ENCODE assay signal across 13 mouse cellular contexts in the genomic region with DNA sequence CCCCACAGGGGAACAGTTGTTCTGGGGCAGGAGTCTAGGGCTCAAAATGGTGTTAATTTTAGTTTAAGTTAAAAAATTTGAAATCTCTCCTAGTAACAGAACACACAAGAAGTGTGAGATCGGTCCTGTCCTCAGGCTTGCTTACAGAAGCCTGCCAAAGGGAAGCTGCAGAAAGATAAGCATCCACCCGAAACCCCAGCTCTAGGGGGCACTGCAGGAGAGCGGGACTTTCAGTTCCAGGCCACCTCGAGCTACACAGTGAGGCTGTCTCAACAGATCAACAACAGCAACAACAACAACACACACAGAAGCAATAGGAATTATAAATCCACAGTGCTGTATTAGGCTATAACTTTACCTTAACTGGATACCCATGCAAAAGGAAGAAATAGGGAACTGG. TPM values are rescaled to one million over a fixed set of nuclear protein-coding genes. Genes with fewer than 3 reads are reported as not detected.
DNase-seq lines count a peak whose midpoint lies in the region; ATAC-seq and TF ChIP-seq lines count a peak whose summit lies in the region.
"Had no signal": no experiment of that assay in that cellular context is flagged by ENCODE, and none has a peak within 500 bp of the region (broad histone marks: within the 10 kb centered on the region; RNA-seq: fewer than 3 reads in every experiment).

No protein-coding gene starts in this region.

- 70% methylated on average over 4 of the region's 4 CpGs for WGBS in heart, postnatal 0 days

- no peak overlapping the region for H3K27ac ChIP-seq in heart, postnatal 0 days (ENCODE audit: low read depth)
- H3K27ac ChIP-seq: lung, embryonic 15.5 days had no signal

- H3K27me3 ChIP-seq in heart, postnatal 0 days (ENCODE audit: control insufficient read depth, insufficient read depth, low read length): no peaks in the 10 kb centered on the region
- H3K27me3 ChIP-seq: lung, embryonic 15.5 days had no signal

- no peak overlapping the region for H3K4me3 ChIP-seq in heart, postnatal 0 days (ENCODE audit: low read depth, low read length)
- H3K4me3 ChIP-seq: lung, embryonic 15.5 days had no signal

- no peak overlapping the region for H3K9ac ChIP-seq in heart, postnatal 0 days (replicated peaks; ENCODE audit: low read depth, low read length)
- H3K9ac ChIP-seq: lung, embryonic 15.5 days had no signal

- no peak overlapping the region for H3K4me2 ChIP-seq in heart, postnatal 0 days (ENCODE audit: low read depth, low read length)
- H3K4me2 ChIP-seq: lung, embryonic 15.5 days had no signal

- no peak for ATAC-seq in heart, postnatal 0 days (ENCODE audit: insufficient read depth, low read depth)
- ATAC-seq in erythroid progenitor cell, adult 5-6 weeks (replicated peaks; ENCODE audit: low FRiP score, poor library complexity, severe bottlenecking): no peak
- ATAC-seq: activated CD4-positive, CD25-positive, alpha-beta regulatory T cell, adult 4 months had no signal

- no peaks in the 10 kb centered on the region for H3K9me3 ChIP-seq in heart, postnatal 0 days (replicated peaks; ENCODE audit: control insufficient read depth, low read length)
- H3K9me3 ChIP-seq: lung, embryonic 15.5 days had no signal

- TF ChIP-seq CTCF in heart, postnatal 0 days (IDR thresholded peaks at IDR 0.05; ENCODE audit: low read depth): peak; percentile 1; the same call in 1 of the 2 replicates

- no peak for TF ChIP-seq EP300 in heart, postnatal 0 days (IDR thresholded peaks at IDR 0.05; ENCODE audit: low read depth)

- peaks cover 70% of the 10 kb centered on the region for H3K36me3 ChIP-seq in heart, postnatal 0 days (replicated peaks; ENCODE audit: control insufficient read depth, insufficient read depth, low read length)

- H3K4me1 ChIP-seq in heart, postnatal 0 days (ENCODE audit: control insufficient read depth, insufficient read depth): no peaks in the 10 kb centered on the region
- H3K4me1 ChIP-seq: lung, embryonic 15.5 days had no signal

- no peak for DNase-seq in heart, postnatal 0 days (ENCODE audit: low spot score)
- DNase-seq in heart, adult 11 months: no peak
- DNase-seq in thymus, postnatal 0 days (ENCODE audit: low spot score): peak; percentile 4
- no peak for DNase-seq in thymus, adult 18-20 months
- peak; percentile 21 for DNase-seq in kidney, postnatal 14 days
- DNase-seq in cerebellum, adult 18-20 months: no peak
- no peak for DNase-seq in frontal cortex, postnatal 14 days (ENCODE audit: low spot score in 2 of 2)
- DNase-seq: cerebellum, adult 9-10 months; heart, postnatal 10 days; spleen, adult 18-20 months had no signal

RNA-seq across cellular contexts. Expression of a gene that starts 35.5 kb away (rescaled TPM):
- total RNA-seq in heart, postnatal 0 days (2014; rRNA removed; ENCODE audit: low replicate concordance): 14.7 and 23.0 TPM in 2 replicates
- 7.9 and 8.6 TPM in 2 replicates for polyA plus RNA-seq in heart, postnatal 0 days (2015; fragmentation: Nextera tagmentation; extraction: Ambion mirVana)
- 45.2 and 49.4 TPM in 2 replicates for polyA plus RNA-seq in thymus, postnatal 0 days (2015; fragmentation: Nextera tagmentation; extraction: Ambion mirVana)
- total RNA-seq in erythroid progenitor cell, adult 5-6 weeks (2015; ENCODE audit: low replicate concordance): 188 and 294 TPM in 2 replicates
- 311 and 332 TPM in 2 replicates for total RNA-seq in erythroid progenitor cell, adult 5-6 weeks (2017; ENCODE audit: low replicate concordance)

Comparison
In these comparisons a context has a peak if more than half of its experiments do, and no peak if none do; other contexts are left out.
1. DNase-seq: peak in thymus, postnatal 0 days (single experiment) and kidney, postnatal 14 days (single experiment); none in heart, postnatal 0 days (single experiment), heart, adult 11 months (single experiment), thymus, adult 18-20 months (0 of 2), cerebellum, adult 18-20 months (0 of 2) and frontal cortex, postnatal 14 days (0 of 2).